Mouse (Mus musculus) testis, adult 2 months (tissue): ENCODE results near the gene Ing5. TPM values are rescaled to one million over a fixed set of nuclear protein-coding genes. Genes with fewer than 3 reads are reported as not detected.
A peak's percentile ranks its signal among the peaks of the same experiment; 100 is the strongest.

Experiments
- H3K27ac ChIP-seq: fragments of 200-500 bp; 2 replicates; pipeline ENCODE4 v1.5.1; 2012; ENCODE audit warnings: low read depth, low read length; ENCODE audit not compliant: control insufficient read depth, insufficient read depth
- H3K27me3 ChIP-seq: fragments of 200-500 bp; 2 replicates; pipeline ENCODE4 v1.6.1; 2012; ENCODE audit warnings: mild to moderate bottlenecking, low read length, moderate library complexity; ENCODE audit not compliant: control insufficient read depth, insufficient read depth
- H3K36me3 ChIP-seq: fragments of 200-500 bp; 2 replicates; pipeline ENCODE4 v1.6.1; 2012; ENCODE audit warnings: mild to moderate bottlenecking, low read length; ENCODE audit not compliant: control insufficient read depth, insufficient read depth
- H3K4me1 ChIP-seq: fragments of 200-500 bp; 2 replicates; pipeline ENCODE4 v1.6.1; 2012; ENCODE audit warnings: low read length; ENCODE audit not compliant: control insufficient read depth, insufficient read depth
- H3K4me3 ChIP-seq: fragments of 200-500 bp; 2 replicates; pipeline ENCODE4 v1.5.1; 2012; ENCODE audit warnings: low read depth, mild to moderate bottlenecking, low read length, moderate library complexity, mixed read lengths; ENCODE audit not compliant: control insufficient read depth
- CTCF ChIP-seq: fragments of 200-500 bp; IDR thresholded peaks from 2 replicates; pipeline ENCODE4 v1.5.1; 2012; ENCODE audit warnings: low read depth, mild to moderate bottlenecking, inconsistent platforms, low read length, moderate library complexity; ENCODE audit not compliant: control insufficient read depth, insufficient read depth, insufficient replicate concordance
- POLR2A ChIP-seq: fragments of 200-500 bp; IDR thresholded peaks from 2 replicates; pipeline ENCODE4 v1.6.1; 2012; ENCODE audit warnings: low read depth, mild to moderate bottlenecking, inconsistent platforms, low read length, moderate library complexity; ENCODE audit not compliant: control insufficient read depth
- polyA plus RNA-seq: library from polyadenylated mRNA; depleted of rRNA; stranded (reverse); fragments of >200 nt; gene quantifications from 2 replicates; pipeline ENCODE4 v1.2.3, GENCODE M21; 2012

Ing5 gene
- polyA plus RNA-seq, 1 experiment, result 7.9 TPM

DNA sequence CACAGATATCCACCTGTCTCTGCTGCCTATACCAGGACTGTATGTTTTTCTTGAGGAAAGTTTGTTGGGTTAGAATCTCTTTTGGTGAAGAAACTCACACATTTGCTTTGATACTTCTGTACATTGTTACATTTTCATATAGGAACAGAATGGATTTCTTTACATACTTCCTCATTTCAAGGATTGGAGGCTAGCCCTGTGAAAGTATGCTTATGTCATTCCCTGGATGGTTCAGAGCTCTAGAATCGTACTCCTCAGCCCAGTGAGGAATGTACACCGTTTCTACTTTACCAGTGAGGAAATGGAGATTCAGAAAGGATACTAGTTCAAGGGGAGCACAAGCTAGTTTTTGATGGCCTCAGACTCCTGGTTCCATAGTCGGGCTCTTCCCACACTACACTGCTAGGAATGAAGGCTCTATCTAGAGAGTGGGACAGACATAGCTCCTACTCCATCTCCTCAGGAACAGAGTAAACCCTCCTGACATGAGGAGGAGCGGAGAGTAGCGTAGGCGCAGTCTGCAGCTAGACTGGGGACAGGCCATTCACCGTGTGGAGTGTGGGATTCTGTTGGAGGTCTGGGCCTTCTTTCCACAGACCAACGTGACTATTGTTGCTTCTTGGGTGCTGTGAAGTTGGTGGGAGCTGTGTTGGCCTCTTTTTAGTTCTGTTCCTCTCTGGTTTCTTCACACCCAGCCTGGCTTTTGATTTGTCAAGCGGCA, 38.7 kb upstream of the Ing5 start:
- no peaks in the 10 kb centered on the region for H3K36me3 ChIP-seq
- no peaks in the 10 kb centered on the region for H3K4me1 ChIP-seq
- no peaks in the 10 kb centered on the region for H3K27me3 ChIP-seq
- no peak overlapping the region for H3K4me3 ChIP-seq
- H3K27ac ChIP-seq, result no peak overlapping the region
- no peak for TF ChIP-seq POLR2A
- no peak for TF ChIP-seq CTCF

- H3K27ac ChIP-seq, result no peak overlapping the region
- TF ChIP-seq POLR2A (no peak), CTCF (no peak)
- H3K4me3 ChIP-seq, result no peak overlapping the region
- no peaks in the 10 kb centered on the region for H3K27me3 ChIP-seq
- no peaks in the 10 kb centered on the region for H3K36me3 ChIP-seq
- H3K4me1 ChIP-seq, result no peaks in the 10 kb centered on the region
These were observed 36.2 kb upstream of the Ing5 start for GRCm38 (mm10) chr1:93767600-93767999.

- TF ChIP-seq CTCF, result no peak
- no peak for TF ChIP-seq POLR2A
- H3K36me3 ChIP-seq, result peaks cover 1% of the 10 kb centered on the region; the same call in 1 of the 2 replicates
- H3K4me3 ChIP-seq, result no peak overlapping the region
- no peaks in the 10 kb centered on the region for H3K4me1 ChIP-seq
- no peaks in the 10 kb centered on the region for H3K27me3 ChIP-seq
- H3K27ac ChIP-seq, result no peak overlapping the region
These were observed 33.9 kb upstream of the Ing5 start for GRCm38 (mm10) chr1:93769901-93770300.

GRCm38 (mm10) chr1:93776686-93777085, 27.1 kb upstream of the Ing5 start:
- TF ChIP-seq CTCF (no peak), POLR2A (no peak)
- H3K36me3 ChIP-seq, result peaks cover 10% of the 10 kb centered on the region
- H3K4me3 ChIP-seq, result no peak overlapping the region
- no peaks in the 10 kb centered on the region for H3K4me1 ChIP-seq
- H3K27me3 ChIP-seq, result no peaks in the 10 kb centered on the region
- no peak overlapping the region for H3K27ac ChIP-seq

DNA sequence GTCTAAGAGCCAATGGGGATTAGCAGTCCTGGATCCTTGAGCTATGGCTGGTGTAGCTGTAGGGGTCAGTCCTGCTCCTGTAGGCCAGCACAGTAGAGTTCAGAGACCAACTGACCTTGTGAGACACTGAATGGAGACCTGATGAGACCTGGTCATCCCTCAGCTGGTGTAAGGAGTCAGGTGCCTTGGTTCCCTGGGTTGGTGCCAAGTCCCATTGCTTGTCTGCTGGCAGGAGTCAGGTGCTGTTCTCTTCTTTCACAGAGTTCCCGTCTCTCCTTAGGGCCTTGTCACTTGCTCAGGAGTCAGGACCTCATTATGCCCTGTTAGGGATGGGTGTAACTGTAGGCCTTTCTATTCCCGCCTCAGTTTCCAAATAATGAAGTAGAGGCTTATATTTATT, 16.9 kb upstream of the Ing5 start:
- TF ChIP-seq CTCF, result no peak
- TF ChIP-seq POLR2A, result no peak
- Histone ChIP-seq H3K36me3 (peaks cover 4% of the 10 kb centered on the region), H3K4me1 (no peaks in the 10 kb centered on the region)

GRCm38 (mm10) chr1:93794526-93794925, 9.2 kb upstream of the Ing5 start:
- Histone ChIP-seq H3K4me3 (no peak overlapping the region), H3K27ac (no peak overlapping the region), H3K4me1 (no peaks in the 10 kb centered on the region), H3K36me3 (peaks cover 1% of the 10 kb centered on the region), H3K27me3 (no peaks in the 10 kb centered on the region)
- TF ChIP-seq CTCF, result no peak
- TF ChIP-seq POLR2A, result no peak

More for the DNA sequence above, 16.9 kb upstream of the Ing5 start:
- no peak overlapping the region for H3K4me3 ChIP-seq
- H3K27me3 ChIP-seq, result no peaks in the 10 kb centered on the region
- H3K27ac ChIP-seq, result no peak overlapping the region

GRCm38 (mm10) chr1:93795886-93796285, 7.9 kb upstream of the Ing5 start:
- H3K27ac ChIP-seq, result peak overlapping the region; percentile 53; the same call in 1 of the 2 replicates
- H3K27me3 ChIP-seq, result no peaks in the 10 kb centered on the region
- no peak for TF ChIP-seq CTCF
- TF ChIP-seq POLR2A, result no peak
- H3K4me1 ChIP-seq, result peaks cover 2% of the 10 kb centered on the region
- H3K36me3 ChIP-seq, result peaks cover 3% of the 10 kb centered on the region
- H3K4me3 ChIP-seq, result no peak overlapping the region
